Comparison of ENCODE assay signal across 8 mouse cellular contexts in the genomic region with DNA sequence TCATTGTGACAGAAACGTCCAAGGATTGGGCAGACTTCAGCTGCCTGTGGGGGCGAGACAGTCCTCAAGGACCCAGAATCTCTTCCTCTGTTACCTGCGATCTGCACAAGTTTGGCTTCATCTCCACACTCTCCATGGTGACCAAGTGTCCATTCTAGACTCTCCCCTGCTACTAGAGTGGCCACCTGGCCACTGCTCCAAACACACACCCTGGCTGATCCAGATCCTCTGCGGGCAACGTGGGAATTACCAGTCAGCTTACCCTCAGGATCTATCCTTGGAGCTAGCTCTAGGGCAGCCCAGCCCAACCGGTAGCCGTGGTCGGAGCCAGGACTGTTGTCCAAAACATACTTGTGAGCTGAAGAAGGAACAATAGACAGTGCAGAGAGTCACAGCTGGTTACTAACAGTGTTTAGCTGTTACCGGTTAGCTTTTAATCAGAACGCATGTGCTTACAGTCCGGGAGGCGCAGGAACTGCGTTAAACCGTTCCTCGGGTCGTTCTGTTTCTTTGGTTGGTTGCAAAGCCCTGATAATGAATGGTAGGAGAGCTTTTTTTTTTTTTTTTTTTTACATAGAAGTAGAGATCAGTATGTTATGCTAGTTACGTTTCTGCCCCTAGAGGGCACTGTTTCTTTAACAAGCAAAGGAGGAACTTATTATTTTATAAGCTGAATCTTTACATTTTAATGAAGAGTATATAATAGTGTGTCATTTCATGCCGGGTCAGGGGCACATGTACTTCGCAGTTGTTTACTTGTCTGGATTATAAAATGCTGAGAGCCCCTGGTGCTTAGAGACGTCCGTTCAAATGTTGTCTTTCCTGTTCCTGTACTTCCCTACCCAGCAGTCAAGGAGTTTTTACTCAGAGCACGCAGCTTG. TPM values are rescaled to one million over a fixed set of nuclear protein-coding genes. Genes with fewer than 3 reads are reported as not detected.
DNase-seq lines count a peak whose midpoint lies in the region; ATAC-seq lines count a peak whose summit lies in the region.

No protein-coding gene starts in this region.

- H3K4me1 ChIP-seq in forebrain, embryonic 13.5 days = peaks cover 4% of the 10 kb centered on the region; the same call in 1 of the 2 replicates
- H3K4me1 ChIP-seq in liver, embryonic 16.5 days (ENCODE audit: control insufficient read depth, low read depth, low read length) = peaks cover 5% of the 10 kb centered on the region; the same call in 1 of the 2 replicates

- H3K9me3 ChIP-seq in forebrain, embryonic 13.5 days (replicated peaks) = no peaks in the 10 kb centered on the region
- no peaks in the 10 kb centered on the region for H3K9me3 ChIP-seq in liver, embryonic 16.5 days (replicated peaks; ENCODE audit: control insufficient read depth, low read length)

- WGBS in forebrain, embryonic 13.5 days = 35% methylated on average over 22 of the region's 22 CpGs
- WGBS in liver, embryonic 16.5 days (ENCODE audit: insufficient replicate concordance) = 20% methylated on average over 22 of the region's 22 CpGs

- no peaks in the 10 kb centered on the region for H3K27me3 ChIP-seq in forebrain, embryonic 13.5 days
- no peaks in the 10 kb centered on the region for H3K27me3 ChIP-seq in liver, embryonic 16.5 days (ENCODE audit: control insufficient read depth, insufficient read depth, low read depth, low read length)

- 0 out of 2 replicates have a peak, but pooled peaks cover 2% of the 10 kb centered on the region for H3K36me3 ChIP-seq in forebrain, embryonic 13.5 days (ENCODE audit: poor library complexity, severe bottlenecking)
- peaks cover 8% of the 10 kb centered on the region for H3K36me3 ChIP-seq in liver, embryonic 16.5 days (ENCODE audit: control insufficient read depth, insufficient read depth)

- peak overlapping the region; percentile 39 for H3K4me2 ChIP-seq in forebrain, embryonic 13.5 days
- H3K4me2 ChIP-seq in liver, embryonic 16.5 days (ENCODE audit: low read depth, low read length) = peak overlapping the region; percentile 35

- no peak overlapping the region for H3K4me3 ChIP-seq in forebrain, embryonic 13.5 days
- 0 out of 2 replicates have a peak overlapping the region, but pooled peaks have one; percentile 14 for H3K4me3 ChIP-seq in liver, embryonic 16.5 days (ENCODE audit: low read depth, low read length)

- peak; percentile 14 to 46 for DNase-seq in spleen, postnatal 10 days (ENCODE audit: low spot score in 2 of 2)
- DNase-seq in spleen, adult 18-20 months = no peak
- peak; percentile 54 for DNase-seq in brain, embryonic 18.5 days (ENCODE audit: low read depth, low spot score)
- DNase-seq in induced T-regulatory cell, adult 2 months (ENCODE audit: low read depth) = peak; percentile 64
- DNase-seq in retina, embryonic 14.5 days (ENCODE audit: low spot score) = peak; percentile 82
- no peak for DNase-seq in right cerebral cortex, postnatal 25 days

- ATAC-seq in forebrain, embryonic 13.5 days = peak; percentile 58
- ATAC-seq in liver, embryonic 16.5 days (ENCODE audit: low read depth) = peak; percentile 45

- no peak overlapping the region for H3K27ac ChIP-seq in forebrain, embryonic 13.5 days
- peak overlapping the region; percentile 9; the same call in 1 of the 2 replicates for H3K27ac ChIP-seq in liver, embryonic 16.5 days (ENCODE audit: low read length)

- H3K9ac ChIP-seq in forebrain, embryonic 13.5 days = no peak overlapping the region
- no peak overlapping the region for H3K9ac ChIP-seq in liver, embryonic 16.5 days (ENCODE audit: low read depth, low read length)

RNA-seq across cellular contexts. Expression of gene Exoc6, which starts 52.0 kb away (rescaled TPM):
- 10.5 and 13.6 TPM in 2 replicates for polyA plus RNA-seq in forebrain, embryonic 13.5 days (2015; fragmentation: Nextera tagmentation; extraction: Ambion mirVana)
- 25.7 and 28.0 TPM in 2 replicates for polyA plus RNA-seq in liver, embryonic 16.5 days (2015; fragmentation: Nextera tagmentation; extraction: Ambion mirVana)

Comparison
In these comparisons a context has a peak if more than half of its experiments do, and no peak if none do; other contexts are left out.
1. DNase-seq: peak in spleen, postnatal 10 days (2 of 2), brain, embryonic 18.5 days (single experiment), induced T-regulatory cell, adult 2 months (single experiment) and retina, embryonic 14.5 days (single experiment); none in spleen, adult 18-20 months (0 of 2) and right cerebral cortex, postnatal 25 days (single experiment).